Mouse (Mus musculus) liver, adult 2 months (tissue): Measurements from ENCODE around the gene Mall.

ENCODE experiments used
- CTCF ChIP-seq: fragments of 200-500 bp; IDR thresholded peaks from 2 replicates; pipeline ENCODE4 v1.5.1; 2011; ENCODE audit warnings: low read depth, low read length, control low read depth
- POLR2A ChIP-seq: fragments of 200-500 bp; IDR thresholded peaks from 2 replicates; pipeline ENCODE4 v1.6.1; 2011; ENCODE audit warnings: low read length, control low read depth; ENCODE audit not compliant: insufficient read depth; ENCODE audit errors: extremely low read depth

- TF ChIP-seq POLR2A, result no peak
- no peak for TF ChIP-seq CTCF
Observed at GRCm38 (mm10) chr2:127735512-127736145, 5.9 kb upstream of the Mall start.
